In the genomic region with DNA sequence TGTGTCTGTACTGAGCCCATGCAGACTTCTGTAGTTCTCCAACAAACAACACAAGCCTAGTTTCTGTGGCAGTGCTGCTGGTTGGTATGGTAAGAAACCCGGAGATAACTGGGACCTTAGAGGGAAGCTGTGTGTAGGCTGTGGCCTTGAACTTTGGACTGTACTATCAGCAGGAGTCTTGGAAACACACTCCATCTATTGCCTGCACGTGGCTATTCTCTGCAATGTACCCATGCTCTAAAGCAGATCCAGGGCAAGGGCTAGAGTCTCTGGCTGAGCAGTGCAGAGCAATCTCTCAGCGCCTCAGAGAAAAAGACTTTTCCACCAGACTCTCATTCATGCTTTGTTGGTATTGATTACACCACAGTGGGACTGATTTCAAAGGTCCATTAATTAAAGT, we compare ENCODE assay signal across 16 mouse cellular contexts.
"Had no signal": no experiment of that assay in that cellular context is flagged by ENCODE, and none has a peak within 500 bp of the region (broad histone marks: within the 10 kb centered on the region; RNA-seq: fewer than 3 reads in every experiment).

No protein-coding gene starts in this region.

- H3K4me3 ChIP-seq: liver, embryonic 13.5 days; neural tube, embryonic 12.5 days; neural tube, embryonic 15.5 days had no signal

- H3K9me3 ChIP-seq: neural tube, embryonic 12.5 days; neural tube, embryonic 15.5 days had no signal

- H3K4me2 ChIP-seq: liver, embryonic 13.5 days; midbrain, embryonic 11.5 days; neural tube, embryonic 12.5 days; neural tube, embryonic 15.5 days had no signal

- H3K36me3 ChIP-seq: liver, embryonic 13.5 days; neural tube, embryonic 12.5 days; neural tube, embryonic 15.5 days had no signal

- H3K4me1 ChIP-seq: neural tube, embryonic 12.5 days had no signal

- DNase-seq: kidney, adult 11 months; kidney, adult 9 months; kidney, postnatal 14 days; kidney, postnatal 4 days; liver, embryonic 13.5 days; lung, adult 2 months; lung, postnatal 14 days; lung, postnatal 4 days; midbrain, embryonic 14.5 days; right cerebral cortex, adult 18-20 months; right cerebral cortex, postnatal 14 days; right cerebral cortex, postnatal 4 days; thymus, postnatal 25 days had no signal

- H3K27me3 ChIP-seq: liver, embryonic 13.5 days; neural tube, embryonic 12.5 days; neural tube, embryonic 15.5 days had no signal

- H3K27ac ChIP-seq: liver, embryonic 13.5 days; neural tube, embryonic 12.5 days; neural tube, embryonic 15.5 days had no signal

- H3K9ac ChIP-seq: liver, embryonic 13.5 days; neural tube, embryonic 12.5 days; neural tube, embryonic 15.5 days had no signal
